Mouse (Mus musculus): ENCODE measurements around the gene Timm23. TPM values are rescaled to one million over a fixed set of nuclear protein-coding genes. Genes with fewer than 3 reads are reported as not detected.
A peak's percentile ranks its signal among the peaks of the same experiment; 100 is the strongest.

The Timm23 gene
- polyA plus RNA-seq, 1 experiment from 2014 or later, result 209 TPM

GRCm38 (mm10) chr14:32167326-32167725, 34.4 kb downstream of the Timm23 start:
- peak overlapping the region; percentile 42; the same call in 1 of the 2 replicates for H3K27ac ChIP-seq (ENCODE audit: low read depth, low read length)
- 54% methylated on average over 5 of the region's 5 CpGs for WGBS

GRCm38 (mm10) chr14:32166840-32167239, 34.9 kb downstream of the Timm23 start:
- Histone ChIP-seq H3K4me2 (replicated peaks; ENCODE audit: low read depth) (peak overlapping the region; percentile 86), H3K27me3 (replicated peaks; ENCODE audit: control insufficient read depth, insufficient read depth, low read length) (no peaks in the 10 kb centered on the region), H3K36me3 (ENCODE audit: control insufficient read depth, insufficient read depth) (peaks cover 2% of the 10 kb centered on the region; the same call in 1 of the 2 replicates), H3K4me1 (replicated peaks; ENCODE audit: control insufficient read depth, insufficient read depth, low read length) (no peaks in the 10 kb centered on the region), H3K27ac (ENCODE audit: low read depth, low read length) (no peak overlapping the region), H3K9ac (ENCODE audit: low read depth, low read length) (peak overlapping the region; percentile 46), H3K9me3 (ENCODE audit: control insufficient read depth) (no peaks in the 10 kb centered on the region), H3K4me3 (ENCODE audit: low read depth, low read length) (peak overlapping the region; percentile 45)
- no peak for ATAC-seq
- TF ChIP-seq CTCF (IDR thresholded peaks at IDR 0.05; ENCODE audit: low read depth), result no peak
- WGBS, result 35% methylated on average over 1 of the region's 1 CpGs

More at GRCm38 (mm10) chr14:32167326-32167725, 34.4 kb downstream of the Timm23 start:
- peak overlapping the region; percentile 86 for H3K4me2 ChIP-seq (replicated peaks; ENCODE audit: low read depth)
- H3K9me3 ChIP-seq (ENCODE audit: control insufficient read depth), result no peaks in the 10 kb centered on the region
- H3K4me1 ChIP-seq (replicated peaks; ENCODE audit: control insufficient read depth, insufficient read depth, low read length), result no peaks in the 10 kb centered on the region
- ATAC-seq, result no peak
- 0 out of 2 replicates have a peak, but pooled peaks cover 7% of the 10 kb centered on the region for H3K36me3 ChIP-seq (ENCODE audit: control insufficient read depth, insufficient read depth)
- H3K4me3 ChIP-seq (ENCODE audit: low read depth, low read length), result peak overlapping the region; percentile 45
- no peaks in the 10 kb centered on the region for H3K27me3 ChIP-seq (replicated peaks; ENCODE audit: control insufficient read depth, insufficient read depth, low read length)
- no peak overlapping the region; the same call in 1 of the 2 replicates for H3K9ac ChIP-seq (ENCODE audit: low read depth, low read length)
- no peak for TF ChIP-seq CTCF (IDR thresholded peaks at IDR 0.05; ENCODE audit: low read depth)

- H3K36me3 ChIP-seq (ENCODE audit: control insufficient read depth, insufficient read depth), result no peaks in the 10 kb centered on the region; the same call in 1 of the 2 replicates
- no peaks in the 10 kb centered on the region for H3K27me3 ChIP-seq (replicated peaks; ENCODE audit: control insufficient read depth, insufficient read depth, low read length)
- H3K9ac ChIP-seq (ENCODE audit: low read depth, low read length), result peak overlapping the region; percentile 46
- H3K4me2 ChIP-seq (replicated peaks; ENCODE audit: low read depth), result peak overlapping the region; percentile 86
- ATAC-seq, result no peak
- H3K4me1 ChIP-seq (replicated peaks; ENCODE audit: control insufficient read depth, insufficient read depth, low read length), result no peaks in the 10 kb centered on the region
- no peaks in the 10 kb centered on the region for H3K9me3 ChIP-seq (ENCODE audit: control insufficient read depth)
- H3K4me3 ChIP-seq (ENCODE audit: low read depth, low read length), result peak overlapping the region; percentile 45
- WGBS, result 39% methylated on average over 2 of the region's 2 CpGs
- peak overlapping the region; percentile 80 for H3K27ac ChIP-seq (ENCODE audit: low read depth, low read length)
- no peak for TF ChIP-seq CTCF (IDR thresholded peaks at IDR 0.05; ENCODE audit: low read depth)
These were observed 35.6 kb downstream of the Timm23 start for GRCm38 (mm10) chr14:32166062-32166441.

GRCm38 (mm10) chr14:32165278-32166061, 36.2 kb downstream of the Timm23 start:
- WGBS, result under 1% methylated on average over 42 of the region's 42 CpGs

GRCm38 (mm10) chr14:32164173-32165051, 37.3 kb downstream of the Timm23 start:
- Histone ChIP-seq H3K36me3 (ENCODE audit: control insufficient read depth, insufficient read depth) (no peaks in the 10 kb centered on the region; the same call in 1 of the 2 replicates), H3K4me1 (replicated peaks; ENCODE audit: control insufficient read depth, insufficient read depth, low read length) (no peaks in the 10 kb centered on the region), H3K4me3 (ENCODE audit: low read depth, low read length) (peak overlapping the region; percentile 45; the same call in 1 of the 2 replicates), H3K27me3 (replicated peaks; ENCODE audit: control insufficient read depth, insufficient read depth, low read length) (no peaks in the 10 kb centered on the region), H3K9me3 (ENCODE audit: control insufficient read depth) (no peaks in the 10 kb centered on the region), H3K9ac (ENCODE audit: low read depth, low read length) (no peak overlapping the region), H3K4me2 (replicated peaks; ENCODE audit: low read depth) (peak overlapping the region; percentile 86), H3K27ac (ENCODE audit: low read depth, low read length) (peak overlapping the region; percentile 99)
- ATAC-seq, result peak; percentile 61
- WGBS, result 38% methylated on average over 8 of the region's 8 CpGs
- TF ChIP-seq CTCF (IDR thresholded peaks at IDR 0.05; ENCODE audit: low read depth), result no peak

More at GRCm38 (mm10) chr14:32165278-32166061, 36.2 kb downstream of the Timm23 start:
- 0 out of 2 replicates have a peak, but pooled peaks have one; percentile 3 for TF ChIP-seq CTCF (IDR thresholded peaks at IDR 0.05; ENCODE audit: low read depth)
- peak overlapping the region; percentile 80 for H3K27ac ChIP-seq (ENCODE audit: low read depth, low read length)
- no peaks in the 10 kb centered on the region; the same call in 1 of the 2 replicates for H3K36me3 ChIP-seq (ENCODE audit: control insufficient read depth, insufficient read depth)
- H3K4me1 ChIP-seq (replicated peaks; ENCODE audit: control insufficient read depth, insufficient read depth, low read length), result no peaks in the 10 kb centered on the region
- H3K9me3 ChIP-seq (ENCODE audit: control insufficient read depth), result no peaks in the 10 kb centered on the region
- peak overlapping the region; percentile 45 for H3K4me3 ChIP-seq (ENCODE audit: low read depth, low read length)
- H3K9ac ChIP-seq (ENCODE audit: low read depth, low read length), result peak overlapping the region; percentile 46
- ATAC-seq, result peak; percentile 80
- H3K4me2 ChIP-seq (replicated peaks; ENCODE audit: low read depth), result peak overlapping the region; percentile 86
- H3K27me3 ChIP-seq (replicated peaks; ENCODE audit: control insufficient read depth, insufficient read depth, low read length), result no peaks in the 10 kb centered on the region

Measured in intestine, postnatal 0 days (tissue).